Mouse (Mus musculus) hindbrain, embryonic 13.5 days (tissue): ENCODE results near the gene Myo9b. TPM values are rescaled to one million over a fixed set of nuclear protein-coding genes. Genes with fewer than 3 reads are reported as not detected.
"Not testable (repeated sequence)": the region's sequence is repeated elsewhere in the genome, so short reads cannot be mapped to it uniquely, and the experiment has no call there.

Experiments
- ATAC-seq: fragments of 200-750 bp; cut with Nextera tagmentation; 2 replicates; pipeline ENCODE4 v1.8.0; 2017; ENCODE audit warnings: moderate TSS enrichment; ENCODE audit not compliant: low FRiP score
- H3K27ac ChIP-seq: fragments of 300-500 bp; sonication (generic); 2 replicates; pipeline ENCODE4 v1.5.1; 2015; ENCODE audit warnings: inconsistent platforms, mild to moderate bottlenecking, moderate library complexity
- H3K27me3 ChIP-seq: fragments of 300-500 bp; sonication (generic); 2 replicates; pipeline ENCODE4 v1.6.1; 2015; ENCODE audit warnings: mild to moderate bottlenecking, inconsistent platforms
- H3K36me3 ChIP-seq: fragments of 300-500 bp; sonication (generic); 2 replicates; pipeline ENCODE4 v1.6.1; 2015; ENCODE audit warnings: mild to moderate bottlenecking, inconsistent platforms
- H3K4me1 ChIP-seq: fragments of 300-500 bp; sonication (generic); replicated peaks from 2 replicates; pipeline ENCODE4 v1.6.1; 2015; ENCODE audit warnings: inconsistent platforms
- H3K4me2 ChIP-seq: fragments of 300-500 bp; sonication (generic); 2 replicates; pipeline ENCODE4 v1.6.1; 2015; ENCODE audit warnings: inconsistent platforms, mild to moderate bottlenecking, moderate library complexity
- H3K4me3 ChIP-seq: fragments of 300-500 bp; sonication (generic); 2 replicates; pipeline ENCODE4 v1.5.1; 2015; ENCODE audit warnings: mild to moderate bottlenecking, inconsistent platforms
- H3K9ac ChIP-seq: fragments of 300-500 bp; sonication (generic); 2 replicates; pipeline ENCODE4 v1.6.1; 2015; ENCODE audit warnings: mild to moderate bottlenecking, inconsistent platforms
- H3K9me3 ChIP-seq: fragments of 300-500 bp; sonication (generic); 2 replicates; pipeline ENCODE4 v1.6.1; 2016; ENCODE audit warnings: inconsistent platforms
- WGBS: fragments of 180-500 bp; shearing (Covaris S2); methylation state at CpG from one replicate; pipeline ENCODE4 v1.1.7; 2015; 5-methylcytosine and 5-hydroxymethylcytosine counted together
- polyA plus RNA-seq: library from polyadenylated mRNA; unstranded; fragments of >200 nt; fragmentation: Nextera tagmentation; extraction: Ambion mirVana; gene quantifications from 2 replicates; pipeline ENCODE4 v1.2.1, GENCODE M21; 2015

The Myo9b gene
- polyA plus RNA-seq = 16.4 and 18.5 TPM in 2 replicates

DNA sequence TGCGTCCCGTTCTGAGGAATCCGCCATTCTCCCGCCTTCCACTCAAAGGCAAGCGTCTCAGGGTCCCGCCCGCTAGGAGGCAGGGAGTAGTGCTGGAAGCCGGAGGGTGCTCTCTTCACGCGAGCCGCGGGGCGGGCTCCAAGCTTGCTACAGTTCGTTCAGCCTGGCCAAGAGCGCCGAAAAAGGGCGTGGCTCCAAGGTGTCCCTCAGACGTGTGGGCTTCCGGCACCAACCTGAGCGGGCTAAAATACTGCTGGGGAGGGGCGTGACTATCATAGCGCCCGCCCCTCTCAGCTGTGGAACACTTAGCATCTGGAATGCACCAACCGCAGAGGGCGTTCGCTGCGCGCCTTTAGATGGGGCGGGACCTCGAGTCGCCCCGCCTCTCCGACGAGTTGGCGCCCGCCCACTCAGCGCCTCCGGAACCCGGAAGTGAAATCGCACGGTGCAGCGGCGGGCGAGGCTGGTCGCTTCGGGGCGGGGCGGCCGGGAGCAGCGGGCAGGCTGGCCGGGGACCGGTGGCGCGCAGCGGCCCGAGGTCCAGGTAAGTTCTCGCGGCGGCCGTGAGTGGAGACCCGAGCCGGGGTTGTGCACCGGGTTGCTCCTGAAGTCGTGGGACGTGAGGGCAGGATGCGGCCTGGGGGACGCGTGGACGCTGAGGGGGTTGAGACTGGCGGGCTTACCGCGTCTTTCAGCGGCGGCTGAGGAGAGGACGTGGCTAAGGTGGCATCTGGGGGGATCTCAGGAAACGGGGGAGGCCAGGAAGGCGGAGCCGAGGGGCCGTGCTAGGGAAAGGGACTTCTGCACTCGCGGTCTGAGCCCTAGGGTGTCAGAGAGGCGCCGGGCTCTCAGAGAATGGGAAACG is at the start of gene Myo9b, which contains the start of gene Haus8:
TSS of gene Myo9b (plus strand) at position 429 of the 865 bp plus-strand sequence.
TSS of gene Haus8 (minus strand) at position 649 of the 865 bp plus-strand sequence.
- peaks cover 17% of the 10 kb centered on the region; the same call in 1 of the 2 replicates for H3K36me3 ChIP-seq
- no peaks in the 10 kb centered on the region for H3K27me3 ChIP-seq
- WGBS = under 1% methylated on average over 82 of the region's 84 CpGs
- H3K9ac ChIP-seq = peak within 1 kb of the TSS; percentile 86
- peak within 1 kb of the TSS; percentile 86 for H3K4me3 ChIP-seq
- H3K9me3 ChIP-seq = no peaks in the 10 kb centered on the region
- H3K4me2 ChIP-seq = peak within 1 kb of the TSS; percentile 84
- peak; percentile 98 for ATAC-seq
- peak within 1 kb of the TSS; percentile 83 for H3K27ac ChIP-seq
- peaks cover 41% of the 10 kb centered on the region for H3K4me1 ChIP-seq

DNA sequence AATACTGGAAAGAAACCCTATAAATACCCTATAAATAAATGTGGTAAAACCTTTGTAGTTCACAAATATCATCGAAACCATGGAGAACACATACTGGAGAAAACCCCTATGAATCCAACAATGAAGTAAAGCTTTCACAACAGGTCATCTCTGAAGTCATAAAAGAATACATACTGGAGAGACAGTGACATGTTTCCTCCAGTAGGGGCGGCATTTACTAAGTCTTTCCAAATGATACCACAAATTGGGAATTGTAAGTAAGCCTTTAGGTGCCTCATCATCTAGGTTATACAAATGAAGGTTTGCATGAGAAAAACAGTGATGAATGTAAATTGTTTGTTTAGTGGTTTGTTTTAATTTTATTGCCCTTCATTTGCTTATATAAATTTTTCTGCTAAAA is 48.0 kb upstream of the Myo9b start:
- no peak overlapping the region for H3K9ac ChIP-seq
- H3K4me2 ChIP-seq = no peak overlapping the region
- H3K4me1 ChIP-seq = no peaks in the 10 kb centered on the region
- H3K27me3 ChIP-seq = no peaks in the 10 kb centered on the region
- no peaks in the 10 kb centered on the region for H3K36me3 ChIP-seq
- ATAC-seq = no peak
- H3K27ac ChIP-seq = no peak overlapping the region
- H3K9me3 ChIP-seq = no peaks in the 10 kb centered on the region
- WGBS = 49% methylated on average over 2 of the region's 2 CpGs
- no peak overlapping the region for H3K4me3 ChIP-seq

DNA sequence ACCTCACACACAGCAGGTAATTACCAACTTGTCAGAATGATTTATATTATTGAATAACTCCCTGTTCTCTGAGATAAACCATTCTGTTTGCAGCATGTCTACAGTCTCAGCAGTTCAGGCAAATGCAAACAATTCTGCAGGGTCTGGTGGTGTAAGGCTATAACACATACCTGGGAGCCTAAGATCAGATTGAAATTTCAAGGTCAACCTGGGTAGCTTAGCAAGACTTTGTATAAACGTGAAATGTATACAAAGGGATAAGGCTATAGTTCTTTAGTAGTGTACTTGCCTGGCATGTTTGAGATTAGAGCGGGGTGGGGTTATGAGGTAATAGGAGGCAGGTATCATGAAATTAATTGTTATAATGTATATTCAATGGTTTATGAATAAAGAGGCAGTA is 29.8 kb upstream of the Myo9b start:
- Histone ChIP-seq H3K36me3 (no peaks in the 10 kb centered on the region), H3K4me1 (no peaks in the 10 kb centered on the region), H3K27ac (no peak overlapping the region), H3K4me3 (no peak overlapping the region), H3K27me3 (no peaks in the 10 kb centered on the region), H3K4me2 (no peak overlapping the region), H3K9ac (no peak overlapping the region), H3K9me3 (no peaks in the 10 kb centered on the region)
- no peak for ATAC-seq
- WGBS = 76% methylated on average over 2 of the region's 2 CpGs

DNA sequence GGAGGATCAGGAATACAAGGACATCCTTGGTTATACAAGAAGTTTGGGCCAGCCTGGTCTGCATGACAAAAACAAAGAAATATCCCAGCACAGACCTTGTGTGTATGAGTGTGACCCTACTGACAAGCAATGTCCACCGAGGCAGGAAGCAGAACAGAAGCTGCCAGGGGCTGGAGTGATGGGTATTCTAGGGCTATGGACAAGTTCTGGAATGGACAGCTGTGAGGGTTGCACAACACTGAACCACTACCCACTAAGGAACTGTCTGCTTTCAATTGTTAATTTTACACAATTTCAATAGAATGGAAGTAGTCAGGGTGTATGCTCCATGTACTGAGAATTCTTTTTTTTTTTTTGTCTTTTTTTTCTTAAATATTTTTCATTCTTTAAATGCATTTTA is 24.3 kb upstream of the Myo9b start:
- 97% methylated on average over 1 of the region's 1 CpGs for WGBS
- H3K4me1 ChIP-seq = no peaks in the 10 kb centered on the region
- ATAC-seq = no peak
- H3K27ac ChIP-seq = no peak overlapping the region
- peaks cover 26% of the 10 kb centered on the region for H3K36me3 ChIP-seq
- H3K4me3 ChIP-seq = no peak overlapping the region
- no peak overlapping the region for H3K4me2 ChIP-seq
- no peaks in the 10 kb centered on the region for H3K9me3 ChIP-seq
- H3K27me3 ChIP-seq = no peaks in the 10 kb centered on the region
- H3K9ac ChIP-seq = no peak overlapping the region

- Histone ChIP-seq H3K36me3 (peaks cover 71% of the 10 kb centered on the region), H3K27ac (no peak overlapping the region), H3K4me2 (no peak overlapping the region), H3K9me3 (no peaks in the 10 kb centered on the region), H3K4me1 (no peaks in the 10 kb centered on the region), H3K4me3 (no peak overlapping the region), H3K27me3 (no peaks in the 10 kb centered on the region), H3K9ac (no peak overlapping the region)
- WGBS = 91% methylated on average over 3 of the region's 3 CpGs
- no peak for ATAC-seq
Measured at GRCm38 (mm10) chr8:71256545-71257232, 15.8 kb upstream of the Myo9b start.

DNA sequence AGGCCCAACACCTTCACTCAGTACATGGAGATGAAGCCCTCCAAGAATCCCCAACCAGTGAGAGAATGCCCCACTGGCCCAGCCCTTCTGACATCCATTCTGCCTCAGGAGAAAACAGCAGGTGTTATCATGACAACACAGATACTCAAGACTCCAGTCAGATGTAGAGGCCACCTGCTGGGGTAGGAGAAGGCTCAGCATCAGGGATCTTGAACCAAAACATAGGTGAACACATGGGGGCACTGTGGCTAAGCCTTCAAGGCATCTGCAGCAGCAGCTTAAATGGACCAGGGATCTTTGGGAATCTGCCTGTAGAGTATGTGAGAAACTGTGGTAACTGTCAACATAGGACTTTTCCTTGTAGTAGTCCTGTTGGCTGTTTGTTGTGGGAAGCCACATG is 11.3 kb upstream of the Myo9b start:
- Histone ChIP-seq H3K4me1 (no peaks in the 10 kb centered on the region), H3K4me3 (no peak overlapping the region), H3K9me3 (no peaks in the 10 kb centered on the region), H3K9ac (no peak overlapping the region), H3K36me3 (peaks cover 51% of the 10 kb centered on the region), H3K27me3 (no peaks in the 10 kb centered on the region), H3K27ac (no peak overlapping the region), H3K4me2 (no peak overlapping the region)
- ATAC-seq = no peak

- Histone ChIP-seq H3K36me3 (peaks cover 27% of the 10 kb centered on the region), H3K27me3 (no peaks in the 10 kb centered on the region), H3K27ac (no peak overlapping the region), H3K4me3 (no peak overlapping the region), H3K4me1 (peaks cover 13% of the 10 kb centered on the region), H3K9ac (no peak overlapping the region), H3K4me2 (no peak overlapping the region), H3K9me3 (no peaks in the 10 kb centered on the region)
- WGBS = 93% methylated on average over 2 of the region's 2 CpGs
- no peak for ATAC-seq
Measured at GRCm38 (mm10) chr8:71267690-71268089, 4.8 kb upstream of the Myo9b start.

GRCm38 (mm10) chr8:71268286-71268685 is 4.2 kb upstream of the Myo9b start:
- not testable (repeated sequence) for ATAC-seq, H3K27ac ChIP-seq, H3K4me2 ChIP-seq, H3K9ac ChIP-seq, H3K27me3 ChIP-seq, H3K4me3 ChIP-seq, H3K9me3 ChIP-seq
- H3K36me3 ChIP-seq = peaks cover 21% of the 10 kb centered on the region
- 98% methylated on average over 6 of the region's 6 CpGs for WGBS
- peaks cover 15% of the 10 kb centered on the region for H3K4me1 ChIP-seq

DNA sequence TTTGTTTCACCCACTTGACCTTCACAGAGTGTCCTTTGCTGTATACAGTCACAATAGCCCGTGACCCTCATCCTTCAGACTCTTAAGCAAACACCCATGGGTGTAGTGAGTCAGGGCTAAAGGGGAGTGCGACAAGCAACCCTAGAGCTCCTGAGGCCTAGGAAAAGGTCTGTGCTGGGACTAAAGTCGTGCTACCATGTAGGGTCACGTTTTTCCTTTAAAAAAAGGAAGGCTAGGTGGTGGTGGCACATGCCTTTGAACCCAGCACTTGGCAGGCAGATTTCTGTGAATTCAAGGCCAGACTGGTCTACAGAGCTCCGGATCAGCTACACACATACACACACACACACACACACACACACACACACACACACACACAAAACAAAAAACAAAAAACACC is 884 bp upstream of the Myo9b start:
- peak overlapping the region; percentile 84 for H3K4me2 ChIP-seq
- peaks cover 19% of the 10 kb centered on the region; the same call in 1 of the 2 replicates for H3K36me3 ChIP-seq
- H3K4me3 ChIP-seq = peak overlapping the region; percentile 86
- peak overlapping the region; percentile 83 for H3K27ac ChIP-seq
- H3K27me3 ChIP-seq = no peaks in the 10 kb centered on the region
- H3K9me3 ChIP-seq = no peaks in the 10 kb centered on the region
- H3K4me1 ChIP-seq = peaks cover 41% of the 10 kb centered on the region
- 27% methylated on average over 5 of the region's 5 CpGs for WGBS
- H3K9ac ChIP-seq = peak overlapping the region; percentile 80
- ATAC-seq = peak; percentile 3

- peak overlapping the region; percentile 83 for H3K27ac ChIP-seq
- WGBS = 1% methylated on average over 14 of the region's 14 CpGs
- no peaks in the 10 kb centered on the region for H3K9me3 ChIP-seq
- ATAC-seq = no peak
- H3K4me2 ChIP-seq = peak overlapping the region; percentile 84
- peak overlapping the region; percentile 86 for H3K9ac ChIP-seq
- peak overlapping the region; percentile 86 for H3K4me3 ChIP-seq
- peaks cover 13% of the 10 kb centered on the region; the same call in 1 of the 2 replicates for H3K36me3 ChIP-seq
- H3K4me1 ChIP-seq = peaks cover 41% of the 10 kb centered on the region
- H3K27me3 ChIP-seq = no peaks in the 10 kb centered on the region
Measured at GRCm38 (mm10) chr8:71273151-71273510, 617 bp downstream of the Myo9b start.

DNA sequence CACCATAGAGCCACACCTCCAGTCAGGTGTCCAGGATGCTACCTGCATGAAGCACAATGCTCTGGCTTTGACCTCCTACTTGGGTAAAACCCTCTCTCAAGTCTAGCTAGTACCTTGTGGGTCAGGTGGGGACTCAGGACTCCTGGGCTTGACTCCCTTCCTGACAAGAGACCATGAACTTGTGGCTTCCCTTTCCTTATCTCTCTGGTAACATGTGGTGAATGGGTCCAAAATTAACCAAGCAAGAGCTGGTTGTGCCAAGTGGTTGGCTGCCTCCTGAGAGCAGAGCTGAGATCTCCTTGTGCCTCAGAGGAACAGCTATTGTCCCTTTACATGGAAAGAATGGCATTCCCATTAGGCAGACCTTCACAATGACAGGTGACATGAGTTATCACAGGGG is 2.0 kb downstream of the Myo9b start:
- Histone ChIP-seq H3K4me2 (no peak overlapping the region), H3K9ac (no peak overlapping the region), H3K36me3 (peaks cover 13% of the 10 kb centered on the region; the same call in 1 of the 2 replicates), H3K4me3 (no peak overlapping the region), H3K9me3 (no peaks in the 10 kb centered on the region), H3K27ac (no peak overlapping the region), H3K27me3 (no peaks in the 10 kb centered on the region), H3K4me1 (peaks cover 41% of the 10 kb centered on the region)
- ATAC-seq = no peak

DNA sequence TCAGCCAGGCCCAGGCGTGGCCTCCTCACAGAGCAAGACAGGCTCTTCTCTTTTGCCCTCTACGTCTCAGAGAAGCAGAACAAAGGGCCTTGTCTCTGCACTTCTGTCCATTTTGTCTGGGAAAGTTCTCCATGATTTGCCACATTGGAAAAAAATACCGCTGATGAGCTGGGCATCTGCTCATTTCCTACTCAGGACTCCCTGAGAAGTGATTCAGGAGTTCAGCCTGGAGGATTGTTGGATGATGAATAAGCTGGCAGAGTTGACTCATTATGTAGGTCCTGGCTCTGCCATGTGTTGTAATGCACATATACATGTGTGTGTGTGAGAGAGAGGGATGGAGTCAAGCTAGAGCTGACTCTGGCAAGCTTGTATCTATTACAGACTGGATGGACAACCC is 3.7 kb downstream of the Myo9b start:
- no peak for ATAC-seq
- Histone ChIP-seq H3K4me1 (peaks cover 36% of the 10 kb centered on the region), H3K9me3 (no peaks in the 10 kb centered on the region), H3K27ac (no peak overlapping the region), H3K4me2 (no peak overlapping the region), H3K27me3 (no peaks in the 10 kb centered on the region), H3K9ac (no peak overlapping the region), H3K36me3 (peaks cover 13% of the 10 kb centered on the region; the same call in 1 of the 2 replicates), H3K4me3 (no peak overlapping the region)
- WGBS = 86% methylated on average over 3 of the region's 3 CpGs
